Mouse (Mus musculus): Measurements from ENCODE around the gene Arhgef3. TPM values are rescaled to one million over a fixed set of nuclear protein-coding genes. Genes with fewer than 3 reads are reported as not detected.

Gene Arhgef3
- total and polyA plus RNA-seq, 2 experiments from 2014 or later: 17.9 to 21.4 TPM

DNA sequence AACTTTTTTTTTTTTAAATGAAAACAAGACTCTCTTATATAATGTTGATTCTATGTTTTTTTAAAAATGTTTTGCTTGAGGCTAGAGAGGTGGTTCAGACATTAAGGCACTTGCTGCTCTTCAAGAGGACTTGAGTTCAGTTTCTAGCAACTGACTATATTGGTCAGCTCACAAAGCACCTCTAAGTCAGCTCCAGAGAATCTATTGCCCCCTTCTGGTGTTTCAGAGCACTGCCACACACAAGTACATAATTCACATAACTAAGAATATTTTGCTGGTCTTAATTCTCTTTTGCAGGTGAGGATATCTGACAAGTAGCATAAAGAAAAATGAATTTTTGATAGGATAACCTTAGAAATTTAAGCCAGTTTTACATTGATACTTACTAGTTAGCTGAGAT is 326.2 kb downstream of the Arhgef3 start:
- H3K9ac ChIP-seq (replicated peaks; ENCODE audit: low read depth, low read length): no peak overlapping the region
- H3K27ac ChIP-seq (ENCODE audit: low read depth): no peak overlapping the region
- peaks cover 41% of the 10 kb centered on the region for H3K36me3 ChIP-seq (replicated peaks; ENCODE audit: control insufficient read depth, insufficient read depth, low read length)
- H3K4me3 ChIP-seq (ENCODE audit: low read depth, low read length): no peak overlapping the region
- no peak overlapping the region for H3K4me2 ChIP-seq (ENCODE audit: low read depth, low read length)
- DNase-seq (ENCODE audit: low spot score): no peak
- TF ChIP-seq EP300 (IDR thresholded peaks at IDR 0.05; ENCODE audit: low read depth): no peak
- 0 out of 2 replicates have a peak, but pooled peaks have one; percentile 19 for TF ChIP-seq CTCF (IDR thresholded peaks at IDR 0.05; ENCODE audit: low read depth)
- no peaks in the 10 kb centered on the region for H3K4me1 ChIP-seq (ENCODE audit: control insufficient read depth, insufficient read depth)
- ATAC-seq (ENCODE audit: insufficient read depth, low read depth): no peak
- no peaks in the 10 kb centered on the region for H3K27me3 ChIP-seq (ENCODE audit: control insufficient read depth, insufficient read depth, low read length)
- H3K9me3 ChIP-seq (replicated peaks; ENCODE audit: control insufficient read depth, low read length): no peaks in the 10 kb centered on the region

DNA sequence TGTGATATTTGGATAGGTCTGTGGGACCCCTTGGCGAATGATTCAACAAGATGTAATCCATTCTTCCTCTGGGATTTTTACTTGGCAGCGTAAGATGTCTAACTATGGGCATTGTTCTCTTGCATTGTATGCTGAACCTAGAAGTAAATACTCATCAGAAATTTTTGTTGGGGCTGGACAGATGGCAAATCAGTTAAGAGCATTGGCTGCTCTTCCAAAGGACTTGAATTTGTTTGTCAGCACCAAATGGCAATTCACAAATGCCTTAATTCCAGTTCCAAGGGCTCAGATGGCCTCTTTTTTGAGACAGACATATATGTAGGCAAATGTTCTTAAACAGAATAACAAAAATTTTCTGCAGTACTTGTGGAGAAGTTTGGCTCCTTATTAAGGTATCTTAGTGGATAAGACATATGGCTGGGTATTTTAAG is 330.2 kb downstream of the Arhgef3 start:
- H3K36me3 ChIP-seq (replicated peaks; ENCODE audit: control insufficient read depth, insufficient read depth, low read length): peaks cover 56% of the 10 kb centered on the region

DNA sequence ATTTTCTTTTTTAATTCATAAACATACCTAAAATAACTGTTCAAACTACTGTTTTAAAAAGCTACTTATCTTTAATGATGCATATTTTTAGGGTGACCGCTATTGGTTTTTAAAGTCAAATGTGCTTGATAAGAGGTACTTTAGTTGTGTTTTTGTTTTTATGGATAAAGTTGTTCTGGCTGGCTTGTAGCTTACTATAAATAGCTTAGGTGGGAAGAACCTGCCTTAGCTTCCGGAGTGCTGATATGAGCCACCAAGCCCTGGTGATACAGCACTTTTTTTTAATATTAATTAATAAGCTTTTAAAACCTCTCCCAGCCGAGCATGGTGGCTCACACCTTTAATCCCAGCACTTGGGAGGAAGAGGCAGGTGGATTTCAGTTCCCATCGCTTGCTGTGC is 332.3 kb downstream of the Arhgef3 start:
- Histone ChIP-seq H3K36me3 (replicated peaks; ENCODE audit: control insufficient read depth, insufficient read depth, low read length) (peaks cover 45% of the 10 kb centered on the region), H3K9me3 (replicated peaks; ENCODE audit: control insufficient read depth, low read length) (no peaks in the 10 kb centered on the region), H3K4me1 (ENCODE audit: control insufficient read depth, insufficient read depth) (no peaks in the 10 kb centered on the region), H3K27me3 (ENCODE audit: control insufficient read depth, insufficient read depth, low read length) (no peaks in the 10 kb centered on the region), H3K4me3 (ENCODE audit: low read depth, low read length) (no peak overlapping the region), H3K9ac (replicated peaks; ENCODE audit: low read depth, low read length) (no peak overlapping the region), H3K27ac (ENCODE audit: low read depth) (no peak overlapping the region), H3K4me2 (ENCODE audit: low read depth, low read length) (no peak overlapping the region)
- TF ChIP-seq EP300 (IDR thresholded peaks at IDR 0.05; ENCODE audit: low read depth) (no peak), CTCF (IDR thresholded peaks at IDR 0.05; ENCODE audit: low read depth) (no peak)
- ATAC-seq (ENCODE audit: insufficient read depth, low read depth): no peak
- 58% methylated on average over 4 of the region's 4 CpGs for WGBS
- no peak for DNase-seq (ENCODE audit: low spot score)

More for the DNA sequence above, 330.2 kb downstream of the Arhgef3 start:
- 83% methylated on average over 2 of the region's 2 CpGs for WGBS
- ATAC-seq (ENCODE audit: insufficient read depth, low read depth): no peak
- Histone ChIP-seq H3K27ac (ENCODE audit: low read depth) (no peak overlapping the region), H3K27me3 (ENCODE audit: control insufficient read depth, insufficient read depth, low read length) (no peaks in the 10 kb centered on the region), H3K4me1 (ENCODE audit: control insufficient read depth, insufficient read depth) (no peaks in the 10 kb centered on the region), H3K4me3 (ENCODE audit: low read depth, low read length) (no peak overlapping the region), H3K9ac (replicated peaks; ENCODE audit: low read depth, low read length) (no peak overlapping the region), H3K4me2 (ENCODE audit: low read depth, low read length) (no peak overlapping the region), H3K9me3 (replicated peaks; ENCODE audit: control insufficient read depth, low read length) (no peaks in the 10 kb centered on the region)
- no peak for DNase-seq (ENCODE audit: low spot score)
- TF ChIP-seq EP300 (IDR thresholded peaks at IDR 0.05; ENCODE audit: low read depth) (no peak), CTCF (IDR thresholded peaks at IDR 0.05; ENCODE audit: low read depth) (no peak)

Small RNA genes lying within 50 kb of the gene (microRNA-seq; reads per million reads assigned to microRNA genes)
- gene Gm23633: not detected

Other genes starting within 250 kb of the Arhgef3 start
- 6.3 and 7.9 TPM in 2 replicates for gene Asb14, start 220.3 kb upstream of the Arhgef3 start, total RNA-seq (2014; rRNA removed; ENCODE audit: low replicate concordance)
- gene Asb14, start 220.3 kb upstream of the Arhgef3 start, polyA plus RNA-seq (2015; fragmentation: Nextera tagmentation; extraction: Ambion mirVana): 8.9 and 10.9 TPM in 2 replicates
- gene Appl1, start 143.7 kb upstream of the Arhgef3 start, total RNA-seq (2014; rRNA removed; ENCODE audit: low replicate concordance): 14.9 and 21.1 TPM in 2 replicates
- gene Appl1, start 143.7 kb upstream of the Arhgef3 start, polyA plus RNA-seq (2015; fragmentation: Nextera tagmentation; extraction: Ambion mirVana): 26.2 and 26.8 TPM in 2 replicates
- gene Hesx1, start 120.5 kb upstream of the Arhgef3 start, total RNA-seq (2014; rRNA removed; ENCODE audit: low replicate concordance): not detected in 2 replicates
- 0.16 TPM in 1 of 2 replicates, not detected in the other for gene Hesx1, start 120.5 kb upstream of the Arhgef3 start, polyA plus RNA-seq (2015; fragmentation: Nextera tagmentation; extraction: Ambion mirVana)
- 3.5 and 4.2 TPM in 2 replicates for gene Il17rd, start 76.0 kb upstream of the Arhgef3 start, total RNA-seq (2014; rRNA removed; ENCODE audit: low replicate concordance)
- 0.63 and 0.86 TPM in 2 replicates for gene Il17rd, start 76.0 kb upstream of the Arhgef3 start, polyA plus RNA-seq (2015; fragmentation: Nextera tagmentation; extraction: Ambion mirVana)